In the genomic region with DNA sequence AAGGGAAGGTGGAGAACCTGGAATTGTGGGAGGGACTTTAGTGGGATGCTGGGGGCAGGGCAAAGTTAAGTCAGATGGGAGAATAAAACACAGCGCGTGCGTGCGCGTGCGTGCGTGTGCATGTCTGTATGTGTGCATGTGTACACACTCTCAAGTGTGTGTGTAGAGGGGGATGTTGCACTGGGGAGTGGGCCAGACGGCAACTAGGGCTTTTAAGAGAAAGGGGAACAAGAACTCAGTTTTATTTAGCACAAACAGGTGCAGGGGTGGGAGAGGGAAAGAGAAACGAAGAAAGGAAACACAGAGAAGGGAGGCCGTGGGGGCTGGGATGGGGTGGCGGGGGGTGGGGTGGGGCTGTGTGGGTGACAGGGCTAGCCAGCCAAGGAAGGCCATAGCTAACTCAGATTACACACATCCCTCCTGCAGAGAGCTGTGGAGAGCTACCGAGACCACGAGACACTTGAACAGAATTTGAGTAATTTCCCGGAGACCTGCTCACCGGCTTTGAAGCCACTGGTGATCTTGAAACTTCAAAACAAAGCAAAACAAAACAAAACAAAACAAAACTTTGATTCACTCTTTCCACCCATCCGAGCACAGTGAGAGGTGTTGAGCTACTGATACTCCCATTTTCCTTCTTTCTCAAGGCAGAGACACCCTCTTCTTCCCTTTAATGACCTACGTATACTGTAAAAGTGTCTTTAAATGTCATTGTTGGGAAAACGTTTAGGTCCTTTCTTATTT, we compare ENCODE assay signal across 17 mouse cellular contexts. TPM values are rescaled to one million over a fixed set of nuclear protein-coding genes. Genes with fewer than 3 reads are reported as not detected.
DNase-seq lines count a peak whose midpoint lies in the region; ATAC-seq and TF ChIP-seq lines count a peak whose summit lies in the region.
"Had no signal": no experiment of that assay in that cellular context is flagged by ENCODE, and none has a peak within 500 bp of the region (broad histone marks: within the 10 kb centered on the region; RNA-seq: fewer than 3 reads in every experiment).

No protein-coding gene starts in this region.

- H3K27me3 ChIP-seq in Patski: no peaks in the 10 kb centered on the region
- H3K27me3 ChIP-seq: intestine, embryonic 15.5 days; liver, embryonic 13.5 days had no signal

- POLR2A ChIA-PET in Patski (lab: Charles Lee): no interaction called here

- in situ Hi-C loops in Patski (cut with MboI; ENCODE audit: low pct_unique_long_range_greater_than_20kb): no loop called here

- DNase-seq in B cell, adult 2 months: peak; percentile 52 to 56
- peak; percentile 39 for DNase-seq in Patski (ENCODE audit: low read depth, low spot score)
- DNase-seq in natural killer cell, adult 2 months (ENCODE audit: low spot score in 2 of 2): peak; percentile 14 to 35
- DNase-seq in thymus, postnatal 0 days (ENCODE audit: low spot score): peak; percentile 55
- no peak for DNase-seq in testis, postnatal 14 days (ENCODE audit: low spot score)
- no peak for DNase-seq in urinary bladder, adult 2 months (ENCODE audit: low spot score)
- DNase-seq: adrenal gland, postnatal 14 days; gastrocnemius, adult 2 months; heart, postnatal 4 days; kidney, postnatal 25 days; left cerebral cortex, postnatal 4 days; liver, embryonic 13.5 days; retina, postnatal 1 day had no signal

- ATAC-seq in Patski: peak; percentile 44
- no peak for ATAC-seq in erythroid progenitor cell, adult 5-6 weeks (replicated peaks; ENCODE audit: low FRiP score, poor library complexity, severe bottlenecking)
- ATAC-seq: forebrain, embryonic 15.5 days; intestine, embryonic 15.5 days; midbrain, embryonic 16.5 days had no signal

- no peak for TF ChIP-seq CTCF in Patski (IDR thresholded peaks at IDR 0.05)

- CTCF ChIA-PET in Patski (lab: Charles Lee): no interaction called here

RNA-seq across cellular contexts. Expression of a gene that starts 55.8 kb away (rescaled TPM):
- polyA plus RNA-seq in Patski (2021): not detected
- 20.0 and 20.5 TPM in 2 replicates for polyA plus RNA-seq in thymus, postnatal 0 days (2015; fragmentation: Nextera tagmentation; extraction: Ambion mirVana)
- total RNA-seq in erythroid progenitor cell, adult 5-6 weeks (2015; ENCODE audit: low replicate concordance): 1.7 and 1.8 TPM in 2 replicates
- 1.3 and 2.3 TPM in 2 replicates for total RNA-seq in erythroid progenitor cell, adult 5-6 weeks (2017; ENCODE audit: low replicate concordance)
- polyA plus RNA-seq in urinary bladder, adult 2 months (2012; rRNA removed): 1.2 and 1.7 TPM in 2 replicates
- polyA plus RNA-seq: midbrain, embryonic 16.5 days had no signal

Comparison
In these comparisons a context has a peak if more than half of its experiments do, and no peak if none do; other contexts are left out.
1. DNase-seq: peak in B cell, adult 2 months (2 of 2), Patski (single experiment), natural killer cell, adult 2 months (2 of 2) and thymus, postnatal 0 days (single experiment); none in testis, postnatal 14 days (single experiment) and urinary bladder, adult 2 months (single experiment).